Mouse (Mus musculus): Measurements from ENCODE around the gene Tbx20. TPM values are rescaled to one million over a fixed set of nuclear protein-coding genes. Genes with fewer than 3 reads are reported as not detected.
A peak's percentile ranks its signal among the peaks of the same experiment; 100 is the strongest.

The Tbx20 gene
- total RNA-seq, 1 experiment from 2014 or later = 24.2 TPM

GRCm38 (mm10) chr9:24769611-24770010, 4.5 kb downstream of the Tbx20 start:
- no peak for DNase-seq

- no peak for DNase-seq
Measured at GRCm38 (mm10) chr9:24767056-24767455, 7.0 kb downstream of the Tbx20 start.

GRCm38 (mm10) chr9:24765572-24765971, 8.5 kb downstream of the Tbx20 start:
- DNase-seq = no peak

GRCm38 (mm10) chr9:24760461-24760860, 13.6 kb downstream of the Tbx20 start:
- no peak for DNase-seq

GRCm38 (mm10) chr9:24744958-24745357, 29.1 kb downstream of the Tbx20 start:
- DNase-seq = no peak

- DNase-seq = no peak
Measured at GRCm38 (mm10) chr9:24701246-24701645, 72.9 kb downstream of the Tbx20 start.

- no peak for DNase-seq
Measured at GRCm38 (mm10) chr9:24696405-24696778, 77.7 kb downstream of the Tbx20 start.

- peak; percentile 5 for DNase-seq
Measured at GRCm38 (mm10) chr9:24695700-24696404, 78.3 kb downstream of the Tbx20 start, which contains the start of gene Dpy19l2. TSS of gene Dpy19l2 (minus strand) at chr9:24696293.

Other genes with a start within 250 kb of the Tbx20 start
- not detected in 2 replicates for gene Cypt4, start 149.1 kb downstream of the Tbx20 start, total RNA-seq (2021)
- not detected in 2 replicates for gene Dpy19l2, start 78.0 kb downstream of the Tbx20 start, total RNA-seq (2021)